Mouse (Mus musculus) spleen, adult 18-20 months (tissue): Measurements from ENCODE around the gene Rln1.

Experiments used
- DNase-seq, 2 experiments: peaks; one replicate each; pipeline ENCODE4 v3.0.0; 2022; ENCODE audit warnings: mixed read lengths in 2 of 2

Gene Rln1

DNA sequence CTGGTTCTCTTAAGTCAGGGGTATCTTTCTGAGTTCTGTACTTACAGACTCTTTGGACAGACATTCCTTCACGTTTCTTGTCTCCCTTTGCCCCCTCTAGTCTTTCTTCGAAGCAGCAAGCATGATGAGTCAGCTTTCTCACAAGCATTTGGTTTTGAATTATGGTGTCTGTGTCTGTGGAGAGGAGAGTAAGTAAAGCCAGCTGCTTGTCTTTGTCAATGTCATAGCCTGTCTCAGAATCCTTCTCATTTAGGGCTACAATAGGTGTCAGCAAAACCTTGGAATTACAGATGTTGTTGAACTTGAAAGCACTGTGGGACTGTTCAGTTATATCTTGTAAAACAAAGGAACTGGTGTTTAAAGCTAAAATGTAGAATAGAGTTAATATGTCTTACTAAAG is 39.7 kb downstream of the Rln1 start:
- DNase-seq, result no peak

- no peak for DNase-seq
These were observed 41.9 kb downstream of the Rln1 start for GRCm38 (mm10) chr19:29292546-29292945.

- DNase-seq, result no peak
These were observed 42.9 kb downstream of the Rln1 start for GRCm38 (mm10) chr19:29291532-29291931.

DNA sequence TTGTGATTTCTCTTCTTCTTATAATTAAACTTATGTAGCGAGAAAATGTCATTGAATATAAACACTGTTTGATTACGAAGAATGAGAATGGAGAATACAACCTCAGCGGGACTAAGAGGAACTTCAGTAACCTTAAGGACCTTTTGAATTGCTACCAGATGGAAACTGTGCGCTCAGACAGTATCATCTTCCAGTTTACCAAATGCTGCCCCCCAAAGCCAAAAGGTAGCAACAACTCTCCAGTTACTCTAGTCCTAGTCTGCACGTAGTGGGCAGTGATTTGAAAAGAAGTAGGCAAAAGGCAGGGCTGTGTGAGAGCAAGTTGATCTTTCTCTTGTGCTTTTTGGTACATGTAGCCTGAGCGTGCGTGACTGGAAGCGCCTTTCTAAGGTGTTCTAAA is 46.6 kb downstream of the Rln1 start:
- no peak for DNase-seq

GRCm38 (mm10) chr19:29285451-29285869 is 49.0 kb downstream of the Rln1 start:
- no peak for DNase-seq
